Mouse (Mus musculus) C2C12 (cell line): ENCODE results near the gene Tas2r116.

ENCODE experiments used
- CTCF ChIP-seq: IDR thresholded peaks from one replicate; pipeline ENCODE4 v1.5.1; 2011; ENCODE audit not compliant: control insufficient read depth, insufficient read depth, insufficient read length
- MAX ChIP-seq: IDR thresholded peaks from one replicate; pipeline ENCODE4 v1.6.1; 2011; ENCODE audit warnings: mild to moderate bottlenecking, control low read depth
- MYOD1 ChIP-seq: IDR thresholded peaks from one replicate; pipeline ENCODE4 v1.6.1; 2011; ENCODE audit warnings: low read depth; ENCODE audit not compliant: control insufficient read depth, insufficient read length
- USF1 ChIP-seq: IDR thresholded peaks from one replicate; pipeline ENCODE4 v1.6.1; 2011; ENCODE audit warnings: low read depth, mild to moderate bottlenecking, control low read depth, moderate library complexity

- TF ChIP-seq CTCF, result no peak
- TF ChIP-seq MAX, result no peak
- TF ChIP-seq USF1, result no peak
- no peak for TF ChIP-seq MYOD1
Measured at GRCm38 (mm10) chr6:132855138-132855537, at the start of gene Tas2r116.
